Mouse (Mus musculus) intestine, postnatal 0 days (tissue): ENCODE results near the gene Prune2. TPM values are rescaled to one million over a fixed set of nuclear protein-coding genes. Genes with fewer than 3 reads are reported as not detected.

ENCODE experiments used
- ATAC-seq: fragments of 200-750 bp; cut with Nextera tagmentation; 2 replicates; pipeline ENCODE4 v1.8.0; 2017; ENCODE audit warnings: mild to moderate bottlenecking, moderate TSS enrichment, moderate library complexity
- H3K27ac ChIP-seq: fragments of 300-500 bp; sonication (generic); 2 replicates; pipeline ENCODE4 v1.5.1; 2014; ENCODE audit warnings: mild to moderate bottlenecking, low read depth, low read length, moderate library complexity
- H3K27me3 ChIP-seq: fragments of 300-500 bp; sonication (generic); replicated peaks from 2 replicates; pipeline ENCODE4 v1.6.1; 2014; ENCODE audit warnings: low read length, mixed read lengths; ENCODE audit not compliant: control insufficient read depth, insufficient read depth
- H3K36me3 ChIP-seq: fragments of 300-500 bp; sonication (generic); 2 replicates; pipeline ENCODE4 v1.6.1; 2014; ENCODE audit warnings: mild to moderate bottlenecking, moderate library complexity; ENCODE audit not compliant: control insufficient read depth, insufficient read depth
- H3K4me1 ChIP-seq: fragments of 300-500 bp; sonication (generic); replicated peaks from 2 replicates; pipeline ENCODE4 v1.6.1; 2014; ENCODE audit warnings: antibody characterized with exemption, low read length, mixed read lengths; ENCODE audit not compliant: control insufficient read depth, insufficient read depth
- H3K4me2 ChIP-seq: fragments of 300-500 bp; sonication (generic); replicated peaks from 2 replicates; pipeline ENCODE4 v1.6.1; 2014; ENCODE audit warnings: low read depth, mild to moderate bottlenecking, moderate library complexity
- H3K4me3 ChIP-seq: fragments of 300-500 bp; sonication (generic); 2 replicates; pipeline ENCODE4 v1.5.1; 2014; ENCODE audit warnings: low read depth, low read length
- H3K9ac ChIP-seq: fragments of 300-500 bp; sonication (generic); 2 replicates; pipeline ENCODE4 v1.6.1; 2014; ENCODE audit warnings: mild to moderate bottlenecking, low read depth, low read length
- H3K9me3 ChIP-seq: fragments of 300-500 bp; sonication (generic); 2 replicates; pipeline ENCODE4 v1.6.1; 2016; ENCODE audit warnings: mixed run types; ENCODE audit not compliant: control insufficient read depth
- CTCF ChIP-seq: sonication (generic); IDR thresholded peaks from 2 replicates; pipeline ENCODE4 v1.5.1; 2016; ENCODE audit warnings: low read depth, mild to moderate bottlenecking, control low read depth, antibody characterized with exemption, moderate library complexity
- WGBS: fragments of 180-500 bp; shearing (Covaris S2); extraction: QIAGEN DNeasy Blood & Tissue Kit; methylation state at CpG from one replicate; pipeline ENCODE4 v1.1.7; 2014; 5-methylcytosine and 5-hydroxymethylcytosine counted together
- polyA plus RNA-seq: library from polyadenylated mRNA; unstranded; fragments of >200 nt; fragmentation: Nextera tagmentation; extraction: Ambion mirVana; gene quantifications from 2 replicates; pipeline ENCODE4 v1.2.1, GENCODE M21; 2015

Gene Prune2
- polyA plus RNA-seq, 1 experiment from 2014 or later: 1.1 TPM

- no peak overlapping the region for H3K4me3 ChIP-seq
- H3K9ac ChIP-seq: no peak overlapping the region
- no peak for ATAC-seq
- H3K36me3 ChIP-seq: no peaks in the 10 kb centered on the region
- WGBS: 76% methylated on average over 3 of the region's 3 CpGs
- no peak overlapping the region for H3K4me2 ChIP-seq
- H3K9me3 ChIP-seq: no peaks in the 10 kb centered on the region
- no peak overlapping the region for H3K27ac ChIP-seq
- H3K4me1 ChIP-seq: no peaks in the 10 kb centered on the region
- TF ChIP-seq CTCF: no peak
- H3K27me3 ChIP-seq: no peaks in the 10 kb centered on the region
Measured at GRCm38 (mm10) chr19:17238471-17238870, 282.6 kb downstream of the Prune2 start.

- H3K27me3 ChIP-seq: no peaks in the 10 kb centered on the region
- no peak for ATAC-seq
- no peak overlapping the region for H3K4me3 ChIP-seq
- no peaks in the 10 kb centered on the region for H3K4me1 ChIP-seq
- H3K4me2 ChIP-seq: no peak overlapping the region
- H3K27ac ChIP-seq: no peak overlapping the region
- no peaks in the 10 kb centered on the region for H3K9me3 ChIP-seq
- no peaks in the 10 kb centered on the region for H3K36me3 ChIP-seq
- TF ChIP-seq CTCF: no peak
- WGBS: 85% methylated on average over 7 of the region's 7 CpGs
- H3K9ac ChIP-seq: no peak overlapping the region
Measured at GRCm38 (mm10) chr19:17240170-17241077, 284.5 kb downstream of the Prune2 start.

- H3K4me3 ChIP-seq: no peak overlapping the region
- H3K9ac ChIP-seq: no peak overlapping the region
- no peaks in the 10 kb centered on the region for H3K9me3 ChIP-seq
- no peak overlapping the region for H3K4me2 ChIP-seq
- H3K36me3 ChIP-seq: no peaks in the 10 kb centered on the region
- H3K27ac ChIP-seq: no peak overlapping the region
- no peak for ATAC-seq
- no peaks in the 10 kb centered on the region for H3K4me1 ChIP-seq
- TF ChIP-seq CTCF: no peak
- no peaks in the 10 kb centered on the region for H3K27me3 ChIP-seq
- 80% methylated on average over 1 of the region's 1 CpGs for WGBS
Measured at GRCm38 (mm10) chr19:17241206-17241605, 285.3 kb downstream of the Prune2 start.

GRCm38 (mm10) chr19:17242962-17243361 lies 287.0 kb downstream of the Prune2 start:
- H3K4me3 ChIP-seq: no peak overlapping the region
- no peak overlapping the region for H3K27ac ChIP-seq
- no peaks in the 10 kb centered on the region for H3K27me3 ChIP-seq
- no peaks in the 10 kb centered on the region for H3K4me1 ChIP-seq
- no peaks in the 10 kb centered on the region for H3K36me3 ChIP-seq
- no peaks in the 10 kb centered on the region for H3K9me3 ChIP-seq
- TF ChIP-seq CTCF: no peak
- no peak overlapping the region for H3K9ac ChIP-seq
- ATAC-seq: no peak
- 68% methylated on average over 5 of the region's 5 CpGs for WGBS
- H3K4me2 ChIP-seq: no peak overlapping the region

- H3K27me3 ChIP-seq: no peaks in the 10 kb centered on the region
- no peak overlapping the region for H3K27ac ChIP-seq
- no peak overlapping the region for H3K9ac ChIP-seq
- 77% methylated on average over 7 of the region's 7 CpGs for WGBS
- no peaks in the 10 kb centered on the region for H3K36me3 ChIP-seq
- TF ChIP-seq CTCF: no peak
- no peak overlapping the region for H3K4me3 ChIP-seq
- no peak overlapping the region for H3K4me2 ChIP-seq
- H3K9me3 ChIP-seq: no peaks in the 10 kb centered on the region
- no peaks in the 10 kb centered on the region for H3K4me1 ChIP-seq
- no peak for ATAC-seq
Measured at GRCm38 (mm10) chr19:17244544-17244943, 288.6 kb downstream of the Prune2 start.

GRCm38 (mm10) chr19:17247352-17247925 lies 291.5 kb downstream of the Prune2 start:
- Histone ChIP-seq H3K4me3 (no peak overlapping the region), H3K4me2 (no peak overlapping the region), H3K9ac (no peak overlapping the region), H3K27me3 (no peaks in the 10 kb centered on the region), H3K36me3 (no peaks in the 10 kb centered on the region), H3K4me1 (no peaks in the 10 kb centered on the region), H3K27ac (no peak overlapping the region), H3K9me3 (no peaks in the 10 kb centered on the region)
- TF ChIP-seq CTCF: no peak
- WGBS: 82% methylated on average over 8 of the region's 8 CpGs
- ATAC-seq: no peak
